Mouse (Mus musculus) C2C12 (cell line): Measurements from ENCODE around the gene Cdk15. TPM values are rescaled to one million over a fixed set of nuclear protein-coding genes. Genes with fewer than 3 reads are reported as not detected.

Experiments used
- H3K27me3 ChIP-seq: one replicate; pipeline ENCODE4 v1.6.1; 2011; ENCODE audit not compliant: control insufficient read depth, insufficient read depth, insufficient read length
- H3K36me3 ChIP-seq: one replicate; pipeline ENCODE4 v1.6.1; 2011; ENCODE audit not compliant: control insufficient read depth, insufficient read depth
- H3K4me3 ChIP-seq: one replicate; pipeline ENCODE4 v1.5.1; 2011; ENCODE audit warnings: mild to moderate bottlenecking, control low read depth; ENCODE audit not compliant: poor library complexity, insufficient read depth, severe bottlenecking
- H3K79me2 ChIP-seq: one replicate; pipeline ENCODE4 v1.6.1; 2011; ENCODE audit not compliant: control insufficient read depth, insufficient read depth
- H3K79me3 ChIP-seq: one replicate; pipeline ENCODE4 v1.6.1; 2011; ENCODE audit warnings: low read depth, control low read depth
- H3ac ChIP-seq: one replicate; pipeline ENCODE3; 2011; ENCODE audit warnings: low read depth; ENCODE audit not compliant: control insufficient read depth, insufficient read length
- CEBPB ChIP-seq: IDR thresholded peaks from one replicate; pipeline ENCODE4 v1.6.1; 2011; ENCODE audit warnings: low read depth, mild to moderate bottlenecking, control low read depth, moderate library complexity
- CTCF ChIP-seq: IDR thresholded peaks from one replicate; pipeline ENCODE4 v1.5.1; 2011; ENCODE audit not compliant: control insufficient read depth, insufficient read depth, insufficient read length
- FOSL1 ChIP-seq: IDR thresholded peaks from one replicate; pipeline ENCODE4 v1.8.0; 2011; ENCODE audit warnings: mild to moderate bottlenecking, low read length; ENCODE audit not compliant: poor library complexity, insufficient read depth, severe bottlenecking
- MAX ChIP-seq: IDR thresholded peaks from one replicate; pipeline ENCODE4 v1.6.1; 2011; ENCODE audit warnings: mild to moderate bottlenecking, control low read depth
- MYOD1 ChIP-seq: IDR thresholded peaks from one replicate; pipeline ENCODE4 v1.6.1; 2011; ENCODE audit warnings: low read depth; ENCODE audit not compliant: control insufficient read depth, insufficient read length
- MYOG ChIP-seq: IDR thresholded peaks from one replicate; pipeline ENCODE4 v1.6.1; 2011; ENCODE audit not compliant: control insufficient read depth, insufficient read length; ENCODE audit errors: extremely low read depth
- USF1 ChIP-seq: IDR thresholded peaks from one replicate; pipeline ENCODE4 v1.6.1; 2011; ENCODE audit warnings: low read depth, mild to moderate bottlenecking, control low read depth, moderate library complexity
- polyA plus RNA-seq: library from polyadenylated mRNA; unstranded; fragments of >200 nt; fragmentation: generic; extraction: Trizol; gene quantifications from one replicate; pipeline ENCODE4 v1.2.1, GENCODE M21; 2012; ENCODE audit warnings: missing spikeins

Cdk15 gene
- polyA plus RNA-seq, 1 experiment: 0.05 TPM

DNA sequence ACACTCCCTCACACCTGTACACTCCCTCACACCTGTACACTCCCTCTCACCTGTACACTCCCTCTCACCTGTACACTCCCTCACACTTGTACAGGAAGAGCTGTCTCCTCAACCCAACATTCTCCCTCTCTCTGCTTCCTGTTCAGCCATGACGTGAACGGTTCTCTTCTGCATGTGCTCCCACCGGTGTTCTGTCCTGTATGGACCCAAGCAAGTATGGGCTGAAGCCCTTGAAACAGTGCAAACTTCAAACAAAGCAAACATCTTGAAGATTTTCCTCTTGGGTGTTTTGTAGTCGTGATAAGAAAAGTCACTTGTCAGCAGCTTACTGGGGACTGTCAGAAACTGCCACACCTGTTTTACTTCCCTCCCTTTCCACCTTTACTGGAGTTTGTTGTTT, 144.5 kb downstream of the Cdk15 start:
- H3K4me3 ChIP-seq: no peak overlapping the region
- no peaks in the 10 kb centered on the region for H3K27me3 ChIP-seq
- H3K79me2 ChIP-seq: no peaks in the 10 kb centered on the region
- H3K36me3 ChIP-seq: no peaks in the 10 kb centered on the region
- no peaks in the 10 kb centered on the region for H3K79me3 ChIP-seq
- no peak overlapping the region for H3ac ChIP-seq
- TF ChIP-seq USF1: no peak
- no peak for TF ChIP-seq FOSL1
- TF ChIP-seq CEBPB: no peak
- TF ChIP-seq MYOD1: no peak
- no peak for TF ChIP-seq MYOG
- no peak for TF ChIP-seq CTCF
- TF ChIP-seq MAX: no peak

Other genes with a start within 250 kb of the Cdk15 start
- gene C2cd6, start 162.0 kb upstream of the Cdk15 start, polyA plus RNA-seq: not detected
- 19.8 TPM for gene Tmem237, start 136.5 kb upstream of the Cdk15 start, polyA plus RNA-seq
- gene Mpp4, start 93.5 kb upstream of the Cdk15 start, polyA plus RNA-seq: 0.51 TPM
- 9.4 TPM for gene Als2, start 19.7 kb upstream of the Cdk15 start, polyA plus RNA-seq
- gene Fzd7, start 225.5 kb downstream of the Cdk15 start, polyA plus RNA-seq: 18.4 TPM